Mouse (Mus musculus): ENCODE results near the gene Sema6d. TPM values are rescaled to one million over a fixed set of nuclear protein-coding genes. Genes with fewer than 3 reads are reported as not detected.

Gene Sema6d
- polyA plus RNA-seq, 1 experiment, result 4.5 TPM

- Histone ChIP-seq H3K4me3 (ENCODE audit: insufficient read depth, low read depth, low read length) (no peak overlapping the region), H3K4me1 (ENCODE audit: control insufficient read depth, insufficient read depth, insufficient read length, low read length) (no peaks in the 10 kb centered on the region), H3K27ac (replicated peaks; ENCODE audit: low read depth, low read length) (no peak overlapping the region)
Measured at GRCm38 (mm10) chr2:124385053-124385452, 295.3 kb downstream of the Sema6d start.

GRCm38 (mm10) chr2:124385722-124386121 lies 296.0 kb downstream of the Sema6d start:
- no peak overlapping the region for H3K4me3 ChIP-seq (ENCODE audit: insufficient read depth, low read depth, low read length)
- H3K27ac ChIP-seq (replicated peaks; ENCODE audit: low read depth, low read length), result no peak overlapping the region
- H3K4me1 ChIP-seq (ENCODE audit: control insufficient read depth, insufficient read depth, insufficient read length, low read length), result no peaks in the 10 kb centered on the region

DNA sequence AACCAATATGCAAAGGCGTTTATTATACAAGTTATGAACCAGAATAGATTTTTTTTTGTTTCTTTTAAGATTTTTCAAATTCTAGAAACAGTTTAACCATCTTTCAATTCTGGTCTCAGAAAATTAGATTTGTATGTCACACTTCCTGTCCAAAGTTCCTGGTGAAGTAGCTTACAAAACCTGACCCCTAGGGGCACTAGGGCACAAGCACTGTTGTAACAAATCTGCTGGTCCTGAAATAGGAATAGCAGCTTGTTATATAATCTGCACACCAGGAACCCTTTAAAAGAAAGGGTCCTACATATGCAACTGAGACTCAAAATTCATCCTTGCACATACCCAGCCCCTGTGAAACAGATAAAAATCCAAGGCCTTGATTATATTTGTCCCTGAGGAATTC lies 298.5 kb downstream of the Sema6d start:
- Histone ChIP-seq H3K4me1 (ENCODE audit: control insufficient read depth, insufficient read depth, insufficient read length, low read length) (no peaks in the 10 kb centered on the region), H3K4me3 (ENCODE audit: insufficient read depth, low read depth, low read length) (no peak overlapping the region), H3K27ac (replicated peaks; ENCODE audit: low read depth, low read length) (no peak overlapping the region)

GRCm38 (mm10) chr2:124396733-124397132 lies 307.0 kb downstream of the Sema6d start:
- no peak overlapping the region for H3K27ac ChIP-seq (replicated peaks; ENCODE audit: low read depth, low read length)
- H3K4me3 ChIP-seq (ENCODE audit: insufficient read depth, low read depth, low read length), result no peak overlapping the region
- H3K4me1 ChIP-seq (ENCODE audit: control insufficient read depth, insufficient read depth, insufficient read length, low read length), result no peaks in the 10 kb centered on the region

GRCm38 (mm10) chr2:124397304-124397703 lies 307.5 kb downstream of the Sema6d start:
- Histone ChIP-seq H3K4me3 (ENCODE audit: insufficient read depth, low read depth, low read length) (no peak overlapping the region), H3K4me1 (ENCODE audit: control insufficient read depth, insufficient read depth, insufficient read length, low read length) (no peaks in the 10 kb centered on the region), H3K27ac (replicated peaks; ENCODE audit: low read depth, low read length) (no peak overlapping the region)

DNA sequence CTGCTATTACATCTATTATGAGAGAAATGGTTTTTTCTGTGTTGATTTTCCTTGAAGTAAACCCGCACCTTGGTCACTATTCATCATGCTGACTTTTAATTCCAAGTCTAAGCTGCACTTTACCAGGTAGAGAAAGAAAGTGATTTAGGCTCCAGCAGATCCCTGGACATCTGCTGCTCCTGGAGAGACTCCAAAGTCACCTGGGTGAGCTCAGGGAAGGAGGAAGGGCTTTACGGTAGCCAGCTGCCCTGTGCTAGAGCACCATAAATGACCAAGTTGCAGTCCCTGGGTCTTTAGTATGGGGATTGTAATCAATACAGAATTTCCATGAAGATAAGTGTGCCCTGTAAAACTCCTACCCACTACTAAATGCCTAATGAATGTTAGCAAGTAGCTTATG lies 309.8 kb downstream of the Sema6d start:
- Histone ChIP-seq H3K27ac (replicated peaks; ENCODE audit: low read depth, low read length) (no peak overlapping the region), H3K4me3 (ENCODE audit: insufficient read depth, low read depth, low read length) (no peak overlapping the region), H3K4me1 (ENCODE audit: control insufficient read depth, insufficient read depth, insufficient read length, low read length) (no peaks in the 10 kb centered on the region)

GRCm38 (mm10) chr2:124401727-124402380 lies 312.1 kb downstream of the Sema6d start:
- Histone ChIP-seq H3K4me1 (ENCODE audit: control insufficient read depth, insufficient read depth, insufficient read length, low read length) (no peaks in the 10 kb centered on the region), H3K4me3 (ENCODE audit: insufficient read depth, low read depth, low read length) (no peak overlapping the region), H3K27ac (replicated peaks; ENCODE audit: low read depth, low read length) (no peak overlapping the region)

DNA sequence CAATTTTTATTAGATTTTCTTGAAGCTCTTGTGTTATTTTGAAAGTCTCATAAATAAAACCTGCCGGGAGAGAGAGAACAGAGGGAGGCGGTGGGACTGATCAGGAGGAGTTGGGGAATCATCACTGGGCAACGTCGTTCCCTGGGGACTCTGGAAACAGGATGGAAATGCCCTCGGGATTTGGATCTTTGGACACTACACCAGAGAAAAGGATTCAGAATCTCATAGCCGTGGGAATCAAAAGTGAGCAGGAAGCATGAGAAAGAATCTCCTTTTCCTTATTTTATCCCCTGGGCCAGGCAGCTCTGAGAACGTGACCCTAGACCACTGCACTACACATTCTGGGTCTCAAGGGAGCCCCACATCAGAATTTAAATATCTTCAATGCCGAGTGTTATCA lies 313.8 kb downstream of the Sema6d start:
- H3K27ac ChIP-seq (replicated peaks; ENCODE audit: low read depth, low read length), result no peak overlapping the region
- H3K4me1 ChIP-seq (ENCODE audit: control insufficient read depth, insufficient read depth, insufficient read length, low read length), result no peaks in the 10 kb centered on the region
- no peak overlapping the region for H3K4me3 ChIP-seq (ENCODE audit: insufficient read depth, low read depth, low read length)

GRCm38 (mm10) chr2:124403981-124404380 lies 314.2 kb downstream of the Sema6d start:
- H3K4me3 ChIP-seq (ENCODE audit: insufficient read depth, low read depth, low read length), result no peak overlapping the region
- H3K4me1 ChIP-seq (ENCODE audit: control insufficient read depth, insufficient read depth, insufficient read length, low read length), result no peaks in the 10 kb centered on the region
- no peak overlapping the region; the same call in 1 of the 2 replicates for H3K27ac ChIP-seq (replicated peaks; ENCODE audit: low read depth, low read length)

DNA sequence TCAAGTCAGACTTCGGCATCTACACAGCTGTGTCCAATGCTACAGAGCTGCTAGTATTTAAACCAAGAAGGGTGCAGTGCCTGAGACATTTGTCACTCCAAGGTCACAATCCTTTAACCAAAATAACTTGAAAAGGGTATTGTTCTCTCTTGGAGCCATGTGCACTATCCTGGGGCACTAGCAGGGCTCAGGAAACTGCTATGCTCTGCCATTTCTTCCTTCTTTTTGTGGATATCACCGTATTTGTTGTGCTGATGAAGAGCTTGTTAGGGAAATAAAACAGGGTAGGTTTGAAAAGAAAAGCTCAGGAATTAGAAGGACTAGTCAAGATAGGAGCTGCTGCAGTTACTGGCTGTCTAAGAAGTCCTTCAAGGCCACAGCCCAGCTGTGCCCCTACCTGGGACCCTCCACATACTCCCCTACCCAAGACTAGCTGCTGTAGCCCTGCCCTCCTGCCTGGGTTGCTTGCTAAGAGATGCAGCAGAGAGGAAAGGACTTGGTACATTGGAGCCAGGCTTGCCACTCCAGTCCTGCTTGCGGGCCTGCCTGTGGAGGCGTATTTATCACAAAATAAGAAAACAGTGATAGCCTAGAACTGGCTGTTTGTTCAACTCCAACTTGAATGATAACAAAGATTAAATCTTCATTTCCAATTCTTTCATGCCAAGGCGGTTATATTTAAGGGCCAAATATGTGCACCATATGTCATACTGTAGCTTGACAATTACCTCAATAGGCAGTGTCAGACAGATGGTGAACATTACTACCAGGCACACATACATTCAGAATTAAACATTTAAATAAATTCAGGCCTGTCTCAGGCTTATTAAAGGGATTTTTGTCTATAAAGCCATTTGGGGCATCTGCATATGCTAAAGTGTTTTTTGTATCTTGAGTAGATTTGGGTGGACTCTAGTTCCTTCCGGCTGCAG lies 315.1 kb downstream of the Sema6d start:
- Histone ChIP-seq H3K4me3 (ENCODE audit: insufficient read depth, low read depth, low read length) (no peak overlapping the region), H3K4me1 (ENCODE audit: control insufficient read depth, insufficient read depth, insufficient read length, low read length) (no peaks in the 10 kb centered on the region), H3K27ac (replicated peaks; ENCODE audit: low read depth, low read length) (no peak overlapping the region)

DNA sequence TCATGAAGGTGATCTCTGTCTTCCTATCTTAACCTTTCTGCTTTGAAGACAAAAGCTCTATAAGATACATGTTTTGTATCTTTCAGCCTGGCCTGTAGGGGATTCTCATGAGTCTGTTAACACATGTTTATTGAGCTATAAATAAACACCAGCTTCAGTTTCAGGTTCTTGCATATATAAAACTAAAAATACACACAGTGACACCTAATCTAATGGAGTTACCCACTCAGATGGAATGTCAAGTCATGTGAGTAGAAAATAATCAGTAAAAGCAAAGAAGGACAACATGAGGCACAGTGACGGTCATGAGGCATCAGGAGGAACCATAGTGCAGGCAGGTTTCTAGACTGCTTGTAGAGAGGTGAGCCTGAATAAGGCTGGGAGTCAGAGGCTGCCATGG lies 319.2 kb downstream of the Sema6d start:
- H3K27ac ChIP-seq (replicated peaks; ENCODE audit: low read depth, low read length), result no peak overlapping the region
- H3K4me1 ChIP-seq (ENCODE audit: control insufficient read depth, insufficient read depth, insufficient read length, low read length), result no peaks in the 10 kb centered on the region

DNA sequence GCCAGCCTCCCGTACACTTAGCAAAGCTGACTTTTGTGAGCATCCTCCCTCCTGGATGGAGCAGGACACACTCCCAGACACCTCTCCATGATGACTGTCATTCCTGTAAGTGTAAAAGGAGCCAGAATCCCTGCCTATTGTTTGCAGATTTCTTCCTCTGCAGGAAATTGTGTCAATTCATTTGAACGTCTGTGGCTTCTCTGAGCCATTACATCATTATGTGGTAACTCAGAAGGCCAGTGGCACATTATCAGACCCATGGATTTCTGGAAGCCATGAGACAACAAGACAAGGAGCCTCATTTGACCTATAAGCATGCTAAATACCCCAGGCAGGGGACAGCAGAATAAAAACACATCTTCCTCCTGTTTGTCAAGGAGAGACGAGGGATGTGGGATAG lies 327.0 kb downstream of the Sema6d start:
- H3K4me1 ChIP-seq (ENCODE audit: control insufficient read depth, insufficient read depth, insufficient read length, low read length), result no peaks in the 10 kb centered on the region
- H3K4me3 ChIP-seq (ENCODE audit: insufficient read depth, low read depth, low read length), result no peak overlapping the region
- no peak overlapping the region for H3K27ac ChIP-seq (replicated peaks; ENCODE audit: low read depth, low read length)

More for the DNA sequence above, 319.2 kb downstream of the Sema6d start:
- H3K4me3 ChIP-seq (ENCODE audit: insufficient read depth, low read depth, low read length), result no peak overlapping the region

DNA sequence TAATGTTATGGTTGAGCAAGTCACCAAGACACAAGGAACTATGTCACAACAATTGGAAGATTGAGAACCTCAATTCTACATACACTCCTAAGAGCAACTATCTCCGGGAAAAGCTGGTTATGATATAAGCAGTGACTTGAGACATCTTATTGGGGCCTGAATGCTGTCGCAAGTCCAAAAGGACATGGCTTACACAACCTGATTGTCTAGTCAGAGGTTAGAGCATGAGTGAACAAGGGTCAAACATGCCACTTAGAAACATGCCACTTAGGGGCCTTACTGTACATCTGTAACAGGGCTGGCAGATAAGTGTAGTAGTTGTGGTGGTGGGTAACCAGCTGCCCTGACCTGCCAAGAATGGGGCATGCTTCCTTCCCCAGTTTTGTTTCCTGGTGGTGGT lies 328.6 kb downstream of the Sema6d start:
- Histone ChIP-seq H3K4me3 (ENCODE audit: insufficient read depth, low read depth, low read length) (no peak overlapping the region), H3K27ac (replicated peaks; ENCODE audit: low read depth, low read length) (no peak overlapping the region), H3K4me1 (ENCODE audit: control insufficient read depth, insufficient read depth, insufficient read length, low read length) (no peaks in the 10 kb centered on the region)

- Histone ChIP-seq H3K27ac (replicated peaks; ENCODE audit: low read depth, low read length) (no peak overlapping the region), H3K4me3 (ENCODE audit: insufficient read depth, low read depth, low read length) (no peak overlapping the region), H3K4me1 (ENCODE audit: control insufficient read depth, insufficient read depth, insufficient read length, low read length) (no peaks in the 10 kb centered on the region)
Measured at GRCm38 (mm10) chr2:124420170-124420825, 330.5 kb downstream of the Sema6d start.

- Histone ChIP-seq H3K27ac (replicated peaks; ENCODE audit: low read depth, low read length) (no peak overlapping the region), H3K4me1 (ENCODE audit: control insufficient read depth, insufficient read depth, insufficient read length, low read length) (no peaks in the 10 kb centered on the region), H3K4me3 (ENCODE audit: insufficient read depth, low read depth, low read length) (no peak overlapping the region)
Measured at GRCm38 (mm10) chr2:124429744-124430143, 340.0 kb downstream of the Sema6d start.

All from brown adipose tissue, adult 24 weeks (tissue).